Mouse (Mus musculus): ENCODE measurements around the gene Zfp597.

DNA sequence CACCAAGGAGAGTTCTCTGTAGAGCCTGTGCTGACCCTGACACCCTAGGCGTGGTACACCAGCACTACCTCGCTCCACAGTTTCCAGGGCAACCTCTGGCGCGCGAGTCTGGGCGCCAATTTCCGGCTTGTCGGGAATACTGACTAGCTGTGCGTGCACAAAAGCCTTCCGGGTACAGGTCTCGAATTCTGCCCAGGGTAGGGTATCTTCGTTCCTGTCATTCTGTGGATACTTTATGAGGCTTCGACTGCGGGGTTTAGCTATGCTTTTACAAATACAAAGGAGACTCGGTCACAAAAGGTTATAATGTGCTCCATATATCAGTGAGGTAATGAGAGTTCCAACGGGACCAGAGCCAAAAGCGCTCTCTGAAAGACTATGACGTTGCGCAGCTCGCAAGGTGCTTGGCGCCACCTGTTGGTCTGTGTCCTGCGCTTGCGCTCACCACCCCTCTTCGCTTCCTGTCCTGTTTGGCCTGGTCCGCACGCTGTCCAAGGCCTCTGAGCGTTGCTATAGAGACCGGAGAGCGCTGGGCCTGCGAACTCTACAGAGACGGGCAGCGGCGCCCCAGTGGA, 24.3 kb upstream of the Zfp597 start, which contains the start of the genes 1700037C18Rik and Cluap1:
- TF ChIP-seq POU5F1 (IDR thresholded peaks at IDR 0.05; ENCODE audit: borderline replicate concordance, low read length): no peak; the same call in 1 of the 2 replicates
- no peak for TF ChIP-seq NANOG (IDR thresholded peaks at IDR 0.05; ENCODE audit: borderline replicate concordance, low read length)
